Mouse (Mus musculus) hindbrain, embryonic 13.5 days (tissue): Measurements from ENCODE around the gene Ddah2. TPM values are rescaled to one million over a fixed set of nuclear protein-coding genes. Genes with fewer than 3 reads are reported as not detected.

Experiments used
- ATAC-seq: fragments of 200-750 bp; cut with Nextera tagmentation; 2 replicates; pipeline ENCODE4 v1.8.0; 2017; ENCODE audit warnings: moderate TSS enrichment; ENCODE audit not compliant: low FRiP score
- H3K27ac ChIP-seq: fragments of 300-500 bp; sonication (generic); 2 replicates; pipeline ENCODE4 v1.5.1; 2015; ENCODE audit warnings: inconsistent platforms, mild to moderate bottlenecking, moderate library complexity
- H3K27me3 ChIP-seq: fragments of 300-500 bp; sonication (generic); 2 replicates; pipeline ENCODE4 v1.6.1; 2015; ENCODE audit warnings: mild to moderate bottlenecking, inconsistent platforms
- H3K36me3 ChIP-seq: fragments of 300-500 bp; sonication (generic); 2 replicates; pipeline ENCODE4 v1.6.1; 2015; ENCODE audit warnings: mild to moderate bottlenecking, inconsistent platforms
- H3K4me1 ChIP-seq: fragments of 300-500 bp; sonication (generic); replicated peaks from 2 replicates; pipeline ENCODE4 v1.6.1; 2015; ENCODE audit warnings: inconsistent platforms
- H3K4me2 ChIP-seq: fragments of 300-500 bp; sonication (generic); 2 replicates; pipeline ENCODE4 v1.6.1; 2015; ENCODE audit warnings: inconsistent platforms, mild to moderate bottlenecking, moderate library complexity
- H3K4me3 ChIP-seq: fragments of 300-500 bp; sonication (generic); 2 replicates; pipeline ENCODE4 v1.5.1; 2015; ENCODE audit warnings: mild to moderate bottlenecking, inconsistent platforms
- H3K9ac ChIP-seq: fragments of 300-500 bp; sonication (generic); 2 replicates; pipeline ENCODE4 v1.6.1; 2015; ENCODE audit warnings: mild to moderate bottlenecking, inconsistent platforms
- H3K9me3 ChIP-seq: fragments of 300-500 bp; sonication (generic); 2 replicates; pipeline ENCODE4 v1.6.1; 2016; ENCODE audit warnings: inconsistent platforms
- WGBS: fragments of 180-500 bp; shearing (Covaris S2); methylation state at CpG from one replicate; pipeline ENCODE4 v1.1.7; 2015; 5-methylcytosine and 5-hydroxymethylcytosine counted together
- polyA plus RNA-seq: library from polyadenylated mRNA; unstranded; fragments of >200 nt; fragmentation: Nextera tagmentation; extraction: Ambion mirVana; gene quantifications from 2 replicates; pipeline ENCODE4 v1.2.1, GENCODE M21; 2015

Gene Ddah2
- polyA plus RNA-seq, 1 experiment from 2014 or later: 426 TPM

GRCm38 (mm10) chr17:35060737-35061297 is 2.0 kb downstream of the Ddah2 start:
- 53% methylated on average over 22 of the region's 22 CpGs for WGBS
- peak overlapping the region; percentile 78 for H3K4me3 ChIP-seq
- H3K9me3 ChIP-seq: no peaks in the 10 kb centered on the region
- H3K4me1 ChIP-seq: peaks cover 45% of the 10 kb centered on the region
- ATAC-seq: no peak
- peaks cover 41% of the 10 kb centered on the region for H3K27me3 ChIP-seq
- H3K36me3 ChIP-seq: peaks cover 33% of the 10 kb centered on the region
- H3K27ac ChIP-seq: no peak overlapping the region
- peak overlapping the region; percentile 91 for H3K9ac ChIP-seq
- H3K4me2 ChIP-seq: peak overlapping the region; percentile 88

GRCm38 (mm10) chr17:35061299-35061698 is 2.5 kb downstream of the Ddah2 start:
- Histone ChIP-seq H3K4me1 (peaks cover 45% of the 10 kb centered on the region), H3K9ac (no peak overlapping the region; the same call in 1 of the 2 replicates), H3K36me3 (peaks cover 31% of the 10 kb centered on the region), H3K27me3 (peaks cover 46% of the 10 kb centered on the region), H3K4me3 (no peak overlapping the region), H3K9me3 (no peaks in the 10 kb centered on the region), H3K27ac (no peak overlapping the region), H3K4me2 (no peak overlapping the region)
- ATAC-seq: no peak
- WGBS: 88% methylated on average over 8 of the region's 8 CpGs

- Histone ChIP-seq H3K4me2 (no peak overlapping the region), H3K9ac (peak overlapping the region; percentile 36; the same call in 1 of the 2 replicates), H3K4me1 (peaks cover 41% of the 10 kb centered on the region), H3K27ac (no peak overlapping the region), H3K9me3 (no peaks in the 10 kb centered on the region), H3K36me3 (peaks cover 30% of the 10 kb centered on the region), H3K4me3 (no peak overlapping the region), H3K27me3 (peaks cover 67% of the 10 kb centered on the region)
- ATAC-seq: no peak
- 88% methylated on average over 3 of the region's 3 CpGs for WGBS
These were observed 4.6 kb downstream of the Ddah2 start for GRCm38 (mm10) chr17:35063466-35063865.

GRCm38 (mm10) chr17:35064378-35064877 is 5.6 kb downstream of the Ddah2 start:
- Histone ChIP-seq H3K4me1 (peaks cover 38% of the 10 kb centered on the region), H3K27ac (no peak overlapping the region), H3K4me3 (peak overlapping the region; percentile 24), H3K9ac (peak overlapping the region; percentile 36), H3K4me2 (peak overlapping the region; percentile 53), H3K36me3 (peaks cover 30% of the 10 kb centered on the region), H3K9me3 (no peaks in the 10 kb centered on the region), H3K27me3 (peaks cover 73% of the 10 kb centered on the region)
- ATAC-seq: no peak
- WGBS: 42% methylated on average over 10 of the region's 10 CpGs

- peak within 1 kb of the TSS; percentile 24 for H3K4me3 ChIP-seq
- WGBS: 1% methylated on average over 48 of the region's 48 CpGs
- H3K36me3 ChIP-seq: peaks cover 30% of the 10 kb centered on the region
- H3K27ac ChIP-seq: no peak within 1 kb of the TSS
- ATAC-seq: no peak
- H3K9ac ChIP-seq: peak within 1 kb of the TSS; percentile 57
- H3K4me1 ChIP-seq: peaks cover 31% of the 10 kb centered on the region
- peaks cover 73% of the 10 kb centered on the region for H3K27me3 ChIP-seq
- no peaks in the 10 kb centered on the region for H3K9me3 ChIP-seq
- peak within 1 kb of the TSS; percentile 53 for H3K4me2 ChIP-seq
These were observed 6.4 kb downstream of the Ddah2 start, which contains the start of gene Ly6g6c for GRCm38 (mm10) chr17:35064951-35065947. Gene Ly6g6c, plus strand, starts transcription at chr17:35065388.

- ATAC-seq: no peak
- H3K4me2 ChIP-seq: peak within 1 kb of the TSS; percentile 53
- H3K27me3 ChIP-seq: peaks cover 73% of the 10 kb centered on the region
- H3K4me3 ChIP-seq: peak within 1 kb of the TSS; percentile 24
- 47% methylated on average over 10 of the region's 10 CpGs for WGBS
- H3K9me3 ChIP-seq: no peaks in the 10 kb centered on the region
- H3K36me3 ChIP-seq: peaks cover 22% of the 10 kb centered on the region
- H3K4me1 ChIP-seq: peaks cover 23% of the 10 kb centered on the region
- H3K27ac ChIP-seq: no peak within 1 kb of the TSS
- H3K9ac ChIP-seq: peak within 1 kb of the TSS; percentile 57
These were observed 7.2 kb downstream of the Ddah2 start, which contains the start of gene Mpig6b for GRCm38 (mm10) chr17:35066084-35066483. Gene Mpig6b, minus strand, starts transcription at chr17:35066184.

- Histone ChIP-seq H3K4me3 (no peak overlapping the region), H3K27ac (no peak overlapping the region), H3K27me3 (peaks cover 56% of the 10 kb centered on the region), H3K9ac (no peak overlapping the region), H3K9me3 (no peaks in the 10 kb centered on the region), H3K4me1 (peaks cover 16% of the 10 kb centered on the region), H3K4me2 (no peak overlapping the region), H3K36me3 (peaks cover 4% of the 10 kb centered on the region)
- WGBS: 87% methylated on average over 17 of the region's 17 CpGs
- ATAC-seq: no peak
These were observed 9.5 kb downstream of the Ddah2 start for GRCm38 (mm10) chr17:35068213-35068914.

GRCm38 (mm10) chr17:35070556-35071229 is 11.9 kb downstream of the Ddah2 start:
- ATAC-seq: no peak
- H3K4me1 ChIP-seq: peaks cover under 1% of the 10 kb centered on the region; the same call in 1 of the 2 replicates
- H3K9me3 ChIP-seq: no peaks in the 10 kb centered on the region
- no peak overlapping the region for H3K9ac ChIP-seq
- no peaks in the 10 kb centered on the region for H3K36me3 ChIP-seq
- no peak overlapping the region for H3K27ac ChIP-seq
- H3K4me3 ChIP-seq: no peak overlapping the region
- WGBS: 59% methylated on average over 6 of the region's 6 CpGs
- H3K4me2 ChIP-seq: no peak overlapping the region
- peaks cover 33% of the 10 kb centered on the region for H3K27me3 ChIP-seq

- Histone ChIP-seq H3K36me3 (no peaks in the 10 kb centered on the region), H3K27ac (no peak overlapping the region), H3K9ac (no peak overlapping the region), H3K27me3 (peaks cover 25% of the 10 kb centered on the region), H3K4me1 (no peaks in the 10 kb centered on the region), H3K9me3 (no peaks in the 10 kb centered on the region), H3K4me2 (no peak overlapping the region), H3K4me3 (no peak overlapping the region)
- 84% methylated on average over 9 of the region's 9 CpGs for WGBS
- ATAC-seq: no peak
These were observed 12.6 kb downstream of the Ddah2 start for GRCm38 (mm10) chr17:35071454-35071853.

- Histone ChIP-seq H3K9ac (peak overlapping the region; percentile 49; the same call in 1 of the 2 replicates), H3K4me1 (peaks cover 12% of the 10 kb centered on the region), H3K27me3 (no peaks in the 10 kb centered on the region), H3K36me3 (no peaks in the 10 kb centered on the region), H3K9me3 (no peaks in the 10 kb centered on the region), H3K4me2 (no peak overlapping the region), H3K27ac (no peak overlapping the region), H3K4me3 (no peak overlapping the region)
- ATAC-seq: no peak
- WGBS: 61% methylated on average over 17 of the region's 17 CpGs
These were observed 15.3 kb downstream of the Ddah2 start for GRCm38 (mm10) chr17:35074097-35074496.

GRCm38 (mm10) chr17:35076507-35077176 is 17.8 kb downstream of the Ddah2 start, which contains the start of gene Ly6g6e:
Gene Ly6g6e, plus strand, starts transcription at chr17:35076902.
- Histone ChIP-seq H3K27me3 (no peaks in the 10 kb centered on the region), H3K36me3 (no peaks in the 10 kb centered on the region), H3K4me1 (peaks cover 12% of the 10 kb centered on the region), H3K4me3 (peak within 1 kb of the TSS; percentile 10; the same call in 1 of the 2 replicates), H3K9ac (peak within 1 kb of the TSS; percentile 44), H3K9me3 (no peaks in the 10 kb centered on the region), H3K27ac (no peak within 1 kb of the TSS), H3K4me2 (peak within 1 kb of the TSS; percentile 44)
- no peak for ATAC-seq
- WGBS: 26% methylated on average over 10 of the region's 10 CpGs
